Mouse (Mus musculus) urinary bladder, postnatal 25 days (tissue): Measurements from ENCODE around the gene Mms19.
"Not testable (repeated sequence)": the region's sequence is repeated elsewhere in the genome, so short reads cannot be mapped to it uniquely, and the experiment has no call there.

Source experiments
- DNase-seq: peaks from one replicate; pipeline ENCODE4 v3.0.0; 2022; ENCODE audit warnings: low spot score

Gene Mms19

DNA sequence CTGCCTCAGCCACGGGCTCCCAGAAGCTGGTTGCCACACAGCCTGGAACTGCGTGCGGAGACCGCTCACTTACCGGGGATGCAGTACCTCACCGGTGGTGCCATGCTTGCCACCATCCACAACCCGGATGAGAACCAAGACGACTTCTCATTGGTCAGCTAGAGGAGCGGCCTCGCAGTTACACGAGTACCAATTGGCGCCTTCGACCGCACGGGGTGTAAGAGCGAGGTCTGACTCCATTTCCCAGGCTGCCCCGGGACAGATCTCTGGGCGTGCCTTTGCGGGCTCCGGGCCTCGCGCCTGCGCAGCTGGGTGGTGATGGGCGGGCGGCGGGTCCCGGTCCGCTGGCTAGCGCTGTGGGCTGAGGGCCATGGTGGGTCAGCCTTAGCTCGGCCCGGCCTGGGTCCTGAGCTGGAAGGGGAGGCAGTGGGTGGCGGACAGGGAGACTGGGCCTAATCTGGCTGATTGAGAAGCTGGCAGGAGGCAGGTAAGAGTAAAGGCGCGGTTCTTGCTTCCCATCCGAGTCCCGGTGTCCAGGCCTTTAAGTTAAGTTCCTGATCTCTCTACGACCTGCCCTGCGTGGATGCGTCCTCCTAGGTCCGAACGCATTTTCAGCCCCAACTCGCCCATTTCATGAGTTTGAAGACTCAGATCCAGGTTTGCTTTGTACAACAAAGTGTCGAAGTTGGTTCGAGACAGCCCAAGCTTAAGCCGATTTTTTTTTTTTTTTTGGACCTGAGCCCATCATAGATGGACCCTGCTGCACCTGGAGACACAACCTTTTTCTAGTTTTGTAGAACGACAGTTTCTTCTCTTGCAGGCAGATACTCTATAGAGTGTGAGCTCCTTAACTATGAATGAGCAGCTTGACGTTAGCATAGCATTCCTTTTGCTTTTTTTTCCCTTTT lies 47.5 kb downstream of the Mms19 start, which contains the start of the genes Exosc1 and Zdhhc16:
Exosc1 (minus strand) TSS at position 245 of the 908 bp plus-strand sequence.
Zdhhc16 (plus strand) TSS at position 302 of the 908 bp plus-strand sequence.
- peak; percentile 96 for DNase-seq

- DNase-seq: no peak
These were observed 48.3 kb downstream of the Mms19 start for GRCm38 (mm10) chr19:41932686-41933085.

- DNase-seq: no peak
These were observed 60.4 kb downstream of the Mms19 start for GRCm38 (mm10) chr19:41920412-41921067.

DNA sequence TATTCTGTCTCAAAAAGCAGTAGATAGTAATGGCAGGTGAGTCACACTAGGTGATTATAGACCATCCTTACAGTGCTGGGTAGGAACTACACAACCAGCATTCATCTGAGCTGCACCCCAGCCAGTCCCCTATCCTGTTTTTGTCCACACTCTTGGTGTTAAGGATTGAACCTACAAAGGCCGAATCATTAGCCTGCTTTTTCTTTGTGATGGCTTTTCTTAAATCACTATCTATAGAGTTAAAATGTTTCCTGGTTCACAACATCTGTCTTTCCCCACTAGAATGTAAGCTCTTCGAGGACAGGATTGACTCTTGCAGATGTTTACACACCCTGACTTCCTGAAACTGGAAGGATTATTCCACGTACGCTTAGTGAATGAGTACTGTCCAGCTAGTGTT lies 61.5 kb downstream of the Mms19 start:
- DNase-seq: no peak

GRCm38 (mm10) chr19:41916853-41917252 lies 64.1 kb downstream of the Mms19 start:
- no peak for DNase-seq

DNA sequence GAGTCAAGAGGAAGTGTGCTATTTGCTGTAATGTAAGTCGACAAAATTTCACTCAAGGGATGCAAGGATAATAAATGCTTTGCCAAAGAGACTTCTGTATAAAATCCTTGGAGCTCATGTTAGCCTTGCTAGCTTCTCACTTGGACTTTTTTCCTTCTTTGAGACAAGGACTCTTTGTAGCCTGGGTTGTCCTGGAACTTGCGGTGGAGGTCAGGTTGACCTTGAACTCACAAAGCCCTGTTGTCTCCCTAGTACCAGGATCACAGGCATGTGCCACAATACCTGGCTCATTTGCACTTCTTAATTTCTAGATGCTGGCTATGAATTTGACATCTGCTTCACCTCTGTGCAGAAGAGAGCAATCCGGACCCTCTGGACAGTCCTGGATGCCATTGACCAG lies 65.7 kb downstream of the Mms19 start:
- no peak for DNase-seq

- not testable (repeated sequence) for DNase-seq
These were observed 66.4 kb downstream of the Mms19 start for GRCm38 (mm10) chr19:41914592-41914882.

- DNase-seq: no peak
These were observed 67.0 kb downstream of the Mms19 start for GRCm38 (mm10) chr19:41913774-41914591.

GRCm38 (mm10) chr19:41912121-41913080 lies 68.6 kb downstream of the Mms19 start:
- DNase-seq: peak; percentile 35

DNA sequence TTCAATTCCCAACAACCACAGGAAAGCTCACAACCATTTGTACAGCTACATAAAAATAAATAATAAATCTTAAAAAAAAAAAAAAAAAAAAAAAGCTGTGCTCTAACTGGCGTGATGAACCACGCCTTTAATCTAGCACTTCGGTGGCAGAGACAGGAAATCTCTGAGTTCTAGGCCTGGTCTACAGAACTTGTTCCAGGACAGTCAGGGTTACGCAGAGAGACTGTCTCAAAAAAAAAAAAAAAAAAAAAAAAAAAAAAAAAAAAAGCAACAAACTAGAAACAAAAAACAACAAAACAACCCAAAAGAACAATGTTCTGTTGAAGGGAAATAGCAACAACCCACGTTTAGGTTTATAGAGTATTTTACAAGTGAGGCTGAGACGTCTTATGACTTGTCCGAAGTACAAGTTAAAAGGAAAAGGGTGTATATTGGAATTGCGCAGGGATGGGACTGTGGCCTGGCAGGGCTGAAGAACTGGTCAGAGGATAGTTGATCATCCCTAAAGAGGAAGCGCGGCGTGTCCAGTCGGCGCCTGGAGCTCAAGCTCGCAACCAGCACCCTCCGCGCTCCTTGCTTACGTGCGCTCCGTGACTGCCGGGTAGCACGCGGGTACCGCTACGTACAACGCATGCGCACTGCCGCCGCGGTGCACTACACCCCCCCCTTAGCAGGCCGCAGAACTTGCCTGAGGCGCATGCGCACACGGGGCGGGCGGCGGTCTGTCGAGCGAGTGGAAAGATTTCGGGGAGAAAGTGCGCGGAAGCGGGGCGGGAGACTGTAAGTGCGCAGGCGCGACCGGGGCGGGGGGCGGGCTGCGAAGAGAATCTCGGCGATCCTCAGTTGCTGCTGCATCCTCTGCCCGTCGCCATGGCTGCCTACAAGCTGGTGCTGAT lies 69.5 kb downstream of the Mms19 start, which contains the start of gene Pgam1:
Pgam1 (plus strand) TSS at position 746 of the 896 bp plus-strand sequence.
- peak; percentile 96 for DNase-seq

DNA sequence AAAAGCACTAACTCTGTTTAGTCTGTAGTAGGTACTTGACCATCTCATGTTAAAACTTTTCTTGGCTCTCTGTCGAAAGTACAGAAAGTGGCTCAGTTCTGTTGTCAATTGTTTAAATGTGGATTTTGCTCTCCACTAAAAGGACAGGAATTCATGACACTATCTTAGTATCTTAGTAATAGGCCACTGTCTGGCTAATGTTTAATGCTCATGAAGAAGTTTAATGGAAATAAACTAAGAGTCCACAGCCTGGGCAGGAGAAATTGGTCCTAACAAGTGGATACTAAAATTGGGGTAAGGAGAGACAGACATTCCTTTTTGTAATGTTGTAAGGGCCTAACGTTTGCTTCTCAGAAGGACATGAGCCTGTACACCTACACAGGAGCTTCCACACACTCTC lies 70.6 kb downstream of the Mms19 start:
- DNase-seq: no peak

DNA sequence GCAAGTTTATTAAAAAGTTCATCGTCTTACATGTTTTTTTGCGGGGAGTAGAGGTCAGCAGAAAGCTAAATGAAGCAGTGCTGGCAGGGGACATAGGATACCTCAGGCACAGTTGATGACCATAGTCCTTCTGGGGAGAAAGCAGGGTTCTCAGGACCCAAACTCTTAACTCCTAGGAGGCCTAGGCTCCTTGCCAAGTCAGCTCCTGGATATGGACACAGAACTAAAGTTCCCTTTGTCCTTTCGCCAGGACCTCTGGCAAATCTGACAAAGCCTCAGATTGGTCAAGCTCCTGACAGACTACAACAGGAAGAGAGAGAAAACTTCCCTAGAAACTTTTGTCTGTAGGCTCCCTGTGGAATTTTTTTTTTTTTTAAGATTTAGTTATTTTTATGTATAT lies 72.2 kb downstream of the Mms19 start:
- DNase-seq: no peak

DNA sequence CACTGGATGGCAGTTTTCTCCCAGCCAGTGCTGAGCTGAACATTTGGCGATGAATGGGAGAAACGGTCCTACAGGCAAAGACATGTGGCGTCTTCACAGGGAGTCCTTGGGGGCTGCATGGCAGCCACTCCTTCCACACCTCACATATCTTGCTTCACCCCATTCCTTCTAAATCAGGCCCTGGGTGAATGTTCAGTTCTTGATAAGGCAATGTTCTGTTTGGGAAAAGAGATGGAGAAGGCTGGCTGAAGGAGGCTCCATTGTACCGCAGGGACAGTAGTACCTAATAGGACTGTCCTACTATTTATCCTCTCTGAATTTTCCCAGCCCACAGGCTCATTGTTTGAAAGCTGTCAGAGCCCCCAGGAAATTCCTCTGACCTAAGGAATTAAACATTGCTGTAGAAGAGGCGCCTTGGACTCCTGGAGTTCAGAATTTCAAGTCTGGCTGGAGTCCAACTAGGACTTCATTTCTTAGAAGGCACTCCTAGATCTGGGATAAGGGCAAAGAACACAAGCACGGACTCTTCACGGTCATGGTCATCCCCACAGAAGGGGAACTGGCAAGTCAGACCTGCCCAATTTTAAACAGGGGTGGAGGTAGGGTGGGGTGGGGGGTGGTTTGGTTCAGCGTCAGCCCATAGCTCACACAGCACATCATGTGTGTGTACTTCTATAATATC lies 73.7 kb downstream of the Mms19 start:
- no peak for DNase-seq

DNA sequence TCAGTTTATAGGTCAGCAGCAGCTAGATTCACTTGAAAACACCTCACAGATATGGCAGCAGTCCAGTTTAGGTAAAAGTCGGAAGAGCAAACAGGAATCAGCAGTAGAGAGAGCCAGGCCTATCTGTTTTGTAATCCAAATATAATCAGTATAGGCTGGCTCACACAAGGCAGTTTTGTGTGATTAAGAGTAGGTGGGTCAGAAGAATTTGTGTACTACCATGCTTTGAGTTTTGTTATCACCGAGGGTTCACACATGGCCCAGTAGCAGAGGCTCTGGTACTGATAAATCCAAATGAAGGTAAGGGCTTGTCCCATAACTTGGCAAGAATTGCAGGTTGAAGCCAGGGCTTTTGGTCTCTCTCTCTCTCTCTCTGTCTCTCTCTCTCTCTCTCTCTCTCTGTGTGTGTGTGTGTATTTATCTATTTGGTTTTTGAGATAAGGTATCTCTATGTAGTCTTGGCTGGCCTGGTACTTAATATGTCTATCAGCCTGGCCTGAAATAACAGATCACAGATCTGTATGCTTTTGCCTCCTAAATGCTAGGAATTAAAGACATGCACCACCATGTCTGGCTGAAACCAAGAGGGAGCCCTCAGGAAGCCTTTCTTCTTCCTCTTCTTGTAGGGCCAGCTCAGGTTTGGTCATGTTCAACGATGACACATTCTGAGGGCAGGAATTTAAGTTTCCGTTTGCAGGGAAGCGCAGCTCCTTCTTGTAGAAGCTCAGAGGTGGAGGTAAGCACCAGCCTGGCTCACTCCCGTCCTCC lies 74.5 kb downstream of the Mms19 start:
- DNase-seq: no peak

DNA sequence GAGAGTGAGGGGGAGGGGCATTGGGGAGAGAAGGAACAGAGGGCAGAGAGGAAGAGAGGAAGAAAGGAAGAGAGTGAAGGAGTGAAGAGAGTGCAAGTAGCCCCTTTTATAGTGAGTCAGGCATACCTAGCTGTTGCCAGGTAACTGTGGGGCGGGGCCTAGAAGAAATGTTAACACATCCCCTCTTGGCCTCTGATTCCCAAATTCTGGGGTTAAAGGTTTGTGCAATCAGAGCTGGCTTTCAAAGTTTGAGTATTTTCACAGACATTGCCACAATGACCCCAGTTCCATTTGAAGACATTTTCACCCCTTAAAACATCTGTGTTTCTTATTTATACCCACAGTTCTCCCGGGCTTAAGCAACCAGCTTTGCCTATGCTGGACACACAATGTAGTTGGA lies 75.7 kb downstream of the Mms19 start:
- no peak for DNase-seq

- DNase-seq: no peak
These were observed 77.9 kb downstream of the Mms19 start for GRCm38 (mm10) chr19:41902848-41903593.

- DNase-seq: no peak
These were observed 79.3 kb downstream of the Mms19 start for GRCm38 (mm10) chr19:41901696-41902095.

GRCm38 (mm10) chr19:41900495-41901090 lies 80.4 kb downstream of the Mms19 start:
- DNase-seq: no peak
